Mouse (Mus musculus): ENCODE measurements around the gene Morc3. TPM values are rescaled to one million over a fixed set of nuclear protein-coding genes. Genes with fewer than 3 reads are reported as not detected.
"Not testable (repeated sequence)": the region's sequence is repeated elsewhere in the genome, so short reads cannot be mapped to it uniquely, and the experiment has no call there.

The Morc3 gene
- polyA plus RNA-seq, 1 experiment, result 88.3 TPM

DNA sequence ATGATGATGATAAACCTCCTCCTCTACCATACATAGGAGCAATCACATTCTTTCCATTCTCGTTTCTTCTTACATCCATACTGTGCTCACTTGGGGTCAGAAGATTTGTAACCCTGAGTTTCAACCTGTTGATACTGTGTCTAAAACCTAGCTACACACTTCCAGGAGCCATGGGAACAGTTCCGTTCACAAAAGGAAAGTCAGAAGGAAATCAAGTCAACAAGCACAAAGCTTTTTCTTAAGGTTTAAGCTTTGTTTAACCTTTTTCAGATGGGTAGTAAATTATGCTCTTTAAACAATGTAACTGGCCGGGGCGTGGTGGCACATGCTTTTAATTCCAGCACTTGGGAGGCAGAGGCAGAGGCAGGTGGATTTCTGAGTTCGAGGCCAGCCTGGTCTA, 14.6 kb upstream of the Morc3 start:
- peak overlapping the region; percentile 97 for H3K27ac ChIP-seq (ENCODE audit: insufficient read depth, low read depth, low read length)
- peaks cover 45% of the 10 kb centered on the region for H3K4me1 ChIP-seq (ENCODE audit: control insufficient read depth, insufficient read depth, low read length)
- TF ChIP-seq CTCF (IDR thresholded peaks at IDR 0.05; ENCODE audit: low read depth, low read length) (no peak), POLR2A (IDR thresholded peaks at IDR 0.05; ENCODE audit: borderline replicate concordance, low read depth, low read length) (no peak)
- no peak overlapping the region for H3K4me3 ChIP-seq (ENCODE audit: insufficient read depth, low read length)

- H3K4me3 ChIP-seq (ENCODE audit: insufficient read depth, low read length), result peak overlapping the region; percentile 38
- TF ChIP-seq POLR2A (IDR thresholded peaks at IDR 0.05; ENCODE audit: borderline replicate concordance, low read depth, low read length), result no peak
- no peak for TF ChIP-seq CTCF (IDR thresholded peaks at IDR 0.05; ENCODE audit: low read depth, low read length)
- H3K4me1 ChIP-seq (ENCODE audit: control insufficient read depth, insufficient read depth, low read length), result peaks cover 45% of the 10 kb centered on the region
- peak overlapping the region; percentile 96 for H3K27ac ChIP-seq (ENCODE audit: insufficient read depth, low read depth, low read length)
These were observed 13.1 kb upstream of the Morc3 start for GRCm38 (mm10) chr16:93818691-93819324.

DNA sequence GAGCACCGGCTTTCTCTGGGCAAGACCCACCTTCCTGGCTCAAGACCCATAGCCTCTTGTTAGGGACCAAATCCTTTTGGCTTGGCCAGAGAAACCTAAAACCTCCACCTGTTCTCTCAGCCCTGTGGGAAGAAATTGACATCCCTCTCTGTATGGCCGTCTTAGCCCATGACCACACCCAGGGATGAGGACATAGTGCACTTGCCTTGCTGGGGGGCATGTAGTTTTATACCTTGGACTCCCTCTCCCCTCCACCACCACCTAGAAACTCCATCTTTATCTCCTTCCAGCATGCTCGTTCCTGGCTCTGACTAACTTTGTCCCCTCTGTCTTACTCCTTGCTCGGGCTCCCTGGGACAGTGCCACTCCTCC, 12.6 kb upstream of the Morc3 start:
- Histone ChIP-seq H3K4me1 (ENCODE audit: control insufficient read depth, insufficient read depth, low read length) (peaks cover 41% of the 10 kb centered on the region), H3K4me3 (ENCODE audit: insufficient read depth, low read length) (peak overlapping the region; percentile 38), H3K27ac (ENCODE audit: insufficient read depth, low read depth, low read length) (peak overlapping the region; percentile 96)
- no peak for TF ChIP-seq POLR2A (IDR thresholded peaks at IDR 0.05; ENCODE audit: borderline replicate concordance, low read depth, low read length)
- TF ChIP-seq CTCF (IDR thresholded peaks at IDR 0.05; ENCODE audit: low read depth, low read length), result no peak

DNA sequence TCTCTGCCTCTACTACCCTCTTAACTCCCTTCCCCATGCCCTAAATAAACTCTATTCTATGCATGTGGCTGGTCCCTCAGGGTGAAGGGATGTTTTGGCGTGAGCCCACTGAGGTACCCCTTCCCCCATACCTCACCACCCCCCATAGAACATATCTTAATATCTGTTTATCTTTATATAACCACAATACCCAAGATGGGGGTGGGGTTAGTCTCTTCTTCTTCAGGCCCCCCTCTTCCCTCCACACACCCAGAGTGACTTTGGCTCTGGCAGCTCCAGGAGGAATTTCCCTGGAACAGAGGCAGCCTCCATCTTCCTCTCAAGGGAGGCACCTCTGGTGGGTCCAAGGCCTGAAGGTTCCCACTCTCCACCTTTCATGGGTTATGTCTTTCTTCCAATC, 11.9 kb upstream of the Morc3 start:
- Histone ChIP-seq H3K4me3 (ENCODE audit: insufficient read depth, low read length) (no peak overlapping the region), H3K27ac (ENCODE audit: insufficient read depth, low read depth, low read length) (no peak overlapping the region), H3K4me1 (ENCODE audit: control insufficient read depth, insufficient read depth, low read length) (peaks cover 35% of the 10 kb centered on the region)
- TF ChIP-seq CTCF (IDR thresholded peaks at IDR 0.05; ENCODE audit: low read depth, low read length), result no peak
- TF ChIP-seq POLR2A (IDR thresholded peaks at IDR 0.05; ENCODE audit: borderline replicate concordance, low read depth, low read length), result no peak

DNA sequence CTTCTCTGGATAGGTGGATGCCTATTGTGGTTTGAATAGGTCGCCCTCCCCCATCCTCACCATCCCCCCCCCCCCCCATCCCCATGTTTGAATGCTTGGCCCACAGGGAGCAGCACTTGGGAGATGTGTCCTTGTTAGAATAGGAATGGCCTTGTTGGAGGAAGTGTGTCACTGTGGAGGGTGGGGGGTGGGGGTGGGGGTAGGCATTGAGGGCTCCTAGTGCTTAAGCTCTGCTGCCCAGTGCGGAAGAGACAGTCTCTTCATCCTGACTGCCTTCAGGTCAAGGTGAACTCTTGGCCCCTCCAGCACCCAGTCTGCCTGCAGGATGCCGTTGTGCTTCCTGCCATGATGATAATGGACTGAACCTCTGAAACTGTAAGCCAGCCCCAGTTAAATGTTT, 10.2 kb upstream of the Morc3 start:
- TF ChIP-seq POLR2A (IDR thresholded peaks at IDR 0.05; ENCODE audit: borderline replicate concordance, low read depth, low read length), result no peak
- no peak for TF ChIP-seq CTCF (IDR thresholded peaks at IDR 0.05; ENCODE audit: low read depth, low read length)
- Histone ChIP-seq H3K4me1 (ENCODE audit: control insufficient read depth, insufficient read depth, low read length) (peaks cover 26% of the 10 kb centered on the region), H3K4me3 (ENCODE audit: insufficient read depth, low read length) (no peak overlapping the region), H3K27ac (ENCODE audit: insufficient read depth, low read depth, low read length) (no peak overlapping the region)

GRCm38 (mm10) chr16:93822433-93823225, 9.3 kb upstream of the Morc3 start:
- H3K27ac ChIP-seq (ENCODE audit: insufficient read depth, low read depth, low read length); H3K4me3 ChIP-seq (ENCODE audit: insufficient read depth, low read length): not testable (repeated sequence)
- H3K4me1 ChIP-seq (ENCODE audit: control insufficient read depth, insufficient read depth, low read length), result peaks cover 18% of the 10 kb centered on the region

GRCm38 (mm10) chr16:93824799-93825198, 7.1 kb upstream of the Morc3 start:
- H3K27ac ChIP-seq (ENCODE audit: insufficient read depth, low read depth, low read length), result no peak overlapping the region
- no peaks in the 10 kb centered on the region for H3K4me1 ChIP-seq (ENCODE audit: control insufficient read depth, insufficient read depth, low read length)
- no peak overlapping the region for H3K4me3 ChIP-seq (ENCODE audit: insufficient read depth, low read length)
- TF ChIP-seq POLR2A (IDR thresholded peaks at IDR 0.05; ENCODE audit: borderline replicate concordance, low read depth, low read length) (no peak), CTCF (IDR thresholded peaks at IDR 0.05; ENCODE audit: low read depth, low read length) (no peak; the same call in 1 of the 2 replicates)

DNA sequence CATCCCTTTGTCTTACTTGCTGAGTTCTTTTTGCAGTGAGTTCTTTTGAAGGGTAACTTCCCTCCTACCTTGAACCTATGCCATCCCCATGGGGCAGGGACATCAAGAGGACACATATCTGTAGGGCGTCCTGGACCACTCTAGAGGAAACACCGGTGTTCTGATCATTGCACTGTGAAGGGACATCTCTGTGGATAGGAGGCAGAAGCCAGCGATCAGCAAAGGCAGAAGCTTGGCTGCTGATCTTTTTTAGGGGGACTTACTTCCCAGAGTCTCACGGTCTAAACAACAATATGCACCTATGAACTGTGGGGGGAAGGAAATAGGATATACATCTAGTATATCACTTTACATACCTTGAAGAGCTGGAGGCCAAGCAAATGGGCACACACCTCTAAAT, 6.5 kb upstream of the Morc3 start:
- Histone ChIP-seq H3K4me3 (ENCODE audit: insufficient read depth, low read length) (no peak overlapping the region), H3K4me1 (ENCODE audit: control insufficient read depth, insufficient read depth, low read length) (no peaks in the 10 kb centered on the region), H3K27ac (ENCODE audit: insufficient read depth, low read depth, low read length) (no peak overlapping the region)
- TF ChIP-seq CTCF (IDR thresholded peaks at IDR 0.05; ENCODE audit: low read depth, low read length) (no peak), POLR2A (IDR thresholded peaks at IDR 0.05; ENCODE audit: borderline replicate concordance, low read depth, low read length) (no peak)

DNA sequence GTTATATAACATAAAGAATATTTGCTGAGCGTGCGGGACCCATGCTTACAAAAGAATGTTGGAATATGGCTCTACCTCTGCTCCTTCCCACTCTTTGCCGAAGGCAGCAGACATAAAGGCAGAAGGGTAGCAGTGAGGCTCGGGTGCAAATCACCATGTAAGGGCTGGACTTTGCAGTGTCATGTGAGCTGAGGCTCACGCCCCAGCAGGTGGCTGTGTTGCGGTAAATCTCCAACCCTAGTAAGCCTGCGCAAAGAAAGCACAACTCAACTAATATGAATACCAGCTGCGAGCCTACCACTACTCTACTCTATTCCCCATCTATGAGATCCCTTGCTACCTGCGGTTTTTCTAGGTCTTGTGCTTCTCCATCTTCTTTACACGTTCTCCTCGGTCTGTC, 5.9 kb upstream of the Morc3 start:
- no peaks in the 10 kb centered on the region for H3K4me1 ChIP-seq (ENCODE audit: control insufficient read depth, insufficient read depth, low read length)
- TF ChIP-seq CTCF (IDR thresholded peaks at IDR 0.05; ENCODE audit: low read depth, low read length), result no peak
- TF ChIP-seq POLR2A (IDR thresholded peaks at IDR 0.05; ENCODE audit: borderline replicate concordance, low read depth, low read length), result no peak
- H3K27ac ChIP-seq (ENCODE audit: insufficient read depth, low read depth, low read length), result no peak overlapping the region
- no peak overlapping the region for H3K4me3 ChIP-seq (ENCODE audit: insufficient read depth, low read length)

DNA sequence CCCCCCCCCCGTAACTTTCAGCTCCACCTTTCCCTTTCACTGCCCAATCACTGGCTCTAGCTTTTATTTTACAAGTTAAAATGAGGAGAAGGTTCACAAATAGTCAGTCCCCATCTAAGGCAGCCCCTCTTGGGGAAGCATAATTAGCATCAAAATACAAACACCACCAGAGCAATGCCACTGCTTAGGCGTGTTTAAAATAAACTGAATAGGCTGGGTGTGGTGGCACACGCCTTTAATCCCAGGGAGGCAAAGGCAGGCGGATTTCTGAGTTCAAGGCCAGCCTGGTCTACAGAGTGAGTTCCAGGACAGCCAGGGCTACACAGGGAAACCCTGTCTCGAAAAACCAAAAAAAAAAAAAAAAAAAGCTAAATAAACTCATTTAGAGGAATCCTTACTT, 5.4 kb upstream of the Morc3 start:
- not testable (repeated sequence) for H3K4me1 ChIP-seq (ENCODE audit: control insufficient read depth, insufficient read depth, low read length); H3K27ac ChIP-seq (ENCODE audit: insufficient read depth, low read depth, low read length); H3K4me3 ChIP-seq (ENCODE audit: insufficient read depth, low read length)

All from bone marrow macrophage, adult 2 months (primary cell).